Mouse (Mus musculus): ENCODE data around the gene Wfs1.

GRCm38 (mm10) chr5:36988124-36988780 lies 753 bp downstream of the Wfs1 start:
- TF ChIP-seq GATA1 (IDR thresholded peaks at IDR 0.05; ENCODE audit: low read length) (no peak), TAL1 (IDR thresholded peaks at IDR 0.05; ENCODE audit: low read length) (no peak)

All from erythroblast, embryonic 14.5 days (primary cell).